Mouse (Mus musculus): ENCODE results near the gene Gm20532.
"Not testable (repeated sequence)": the region's sequence is repeated elsewhere in the genome, so short reads cannot be mapped to it uniquely, and the experiment has no call there.

Gene Gm20532

DNA sequence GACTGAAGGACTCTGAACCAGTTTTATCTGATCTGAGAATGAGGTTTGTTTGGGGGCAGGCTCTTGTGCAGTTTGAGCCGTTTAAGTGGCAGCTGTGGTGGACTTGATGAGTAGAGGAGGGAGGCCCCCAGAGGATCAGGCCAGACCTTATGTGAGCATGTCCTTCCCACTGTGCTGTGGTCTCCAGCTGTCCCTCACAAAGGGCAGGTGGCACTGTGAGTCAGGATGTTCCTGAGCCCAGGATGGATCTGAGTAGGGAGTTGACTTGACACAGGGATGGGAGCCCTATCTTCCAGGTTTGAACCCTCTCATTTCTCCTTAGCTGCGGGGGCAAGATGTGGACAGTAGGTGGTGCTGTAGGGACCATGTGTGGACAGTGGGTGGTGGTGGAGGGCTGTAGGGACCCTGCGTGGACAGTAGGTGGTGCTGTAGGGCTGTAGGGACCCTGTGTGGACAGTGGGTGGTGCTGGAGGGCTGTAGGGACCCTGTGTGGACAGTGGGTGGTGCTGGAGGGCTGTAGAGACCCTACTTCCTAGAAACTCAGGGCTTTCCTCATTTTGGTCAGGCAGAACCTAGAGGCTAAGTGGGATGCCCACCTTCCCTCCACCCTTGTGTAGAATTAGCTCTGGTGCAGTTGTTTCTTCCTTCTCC lies 60.3 kb downstream of the Gm20532 start:
- peak; percentile 82 to 85 for DNase-seq (ENCODE audit: low spot score in 2 of 2)

DNA sequence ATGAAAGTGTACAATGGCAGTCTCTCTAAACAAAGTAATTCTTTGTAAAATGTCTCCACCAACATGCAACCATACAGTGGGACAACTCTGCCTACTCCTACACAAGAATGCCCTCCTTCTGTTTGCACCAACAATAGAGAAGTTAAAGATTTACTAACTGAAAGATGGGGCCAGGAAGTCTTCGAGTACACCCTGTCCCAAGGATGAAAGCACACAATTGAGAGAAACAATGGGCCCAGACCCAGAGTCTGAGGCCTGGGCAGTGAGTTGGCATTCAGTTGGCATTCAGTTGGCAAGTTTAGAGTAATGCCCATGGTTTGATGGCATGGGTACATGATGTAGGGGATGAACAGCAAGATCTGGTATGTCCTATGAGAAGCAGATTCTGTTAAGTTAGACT lies 68.2 kb downstream of the Gm20532 start:
- no peak for DNase-seq (ENCODE audit: low spot score in 2 of 2)

GRCm38 (mm10) chr2:26657426-26657825 lies 71.0 kb downstream of the Gm20532 start:
- DNase-seq (ENCODE audit: low spot score in 2 of 2) = no peak

DNA sequence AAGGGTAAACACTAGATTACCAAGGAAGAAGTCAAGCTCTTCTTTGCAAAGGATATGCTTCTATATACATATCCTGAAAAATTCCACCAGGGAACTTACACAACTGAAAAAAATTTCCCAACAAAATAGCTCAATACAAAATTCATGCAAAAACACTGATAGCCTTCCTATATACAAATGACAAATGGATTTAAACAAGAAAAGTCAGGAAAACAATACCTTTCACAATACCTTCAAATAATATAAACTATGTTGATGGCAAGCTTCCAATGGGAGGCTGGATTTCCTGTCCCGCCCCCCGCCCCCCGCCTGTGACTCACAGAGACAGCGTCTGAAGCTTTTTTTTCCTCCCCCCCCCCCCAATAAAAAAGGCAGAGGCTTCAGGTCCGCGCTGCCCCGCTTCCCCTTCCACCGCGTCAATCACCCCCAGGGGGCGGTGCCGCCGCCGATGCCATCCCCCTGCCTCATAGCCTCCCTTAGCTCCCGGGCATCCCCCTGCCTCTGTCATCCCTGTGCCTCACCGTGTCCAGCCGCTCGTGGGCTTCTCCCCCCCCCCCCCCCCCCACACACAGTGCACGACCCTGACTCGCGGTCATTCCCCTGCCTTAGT lies 74.8 kb downstream of the Gm20532 start:
- no peak for DNase-seq (ENCODE audit: low spot score in 2 of 2)

- DNase-seq (ENCODE audit: low spot score in 2 of 2) = no peak
These were observed 75.5 kb downstream of the Gm20532 start for GRCm38 (mm10) chr2:26661768-26662508.

GRCm38 (mm10) chr2:26662509-26662882 lies 76.1 kb downstream of the Gm20532 start:
- DNase-seq (ENCODE audit: low spot score in 2 of 2) = no peak

- DNase-seq (ENCODE audit: low spot score in 2 of 2) = no peak
These were observed 76.7 kb downstream of the Gm20532 start for GRCm38 (mm10) chr2:26663112-26663511.

DNA sequence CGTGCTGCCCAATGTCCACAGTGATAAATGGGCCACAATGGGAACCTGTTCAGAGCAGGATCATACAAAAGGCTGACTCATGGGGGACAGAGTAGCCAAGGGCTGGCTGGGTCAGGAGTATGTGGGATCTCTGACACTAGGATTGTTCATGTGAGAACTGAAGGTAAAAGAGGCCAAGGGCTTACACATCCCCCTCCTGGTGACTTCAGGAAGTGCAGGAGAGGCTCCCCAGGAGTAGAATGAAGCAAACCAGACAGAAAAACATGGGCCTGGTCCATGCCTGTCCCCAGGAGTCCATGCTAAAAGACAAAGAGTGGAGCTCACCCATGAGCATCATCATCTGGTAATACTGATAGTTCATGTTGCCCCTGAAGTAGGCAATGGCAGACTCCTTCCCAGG lies 77.1 kb downstream of the Gm20532 start:
- DNase-seq (ENCODE audit: low spot score in 2 of 2) = not testable (repeated sequence)

DNA sequence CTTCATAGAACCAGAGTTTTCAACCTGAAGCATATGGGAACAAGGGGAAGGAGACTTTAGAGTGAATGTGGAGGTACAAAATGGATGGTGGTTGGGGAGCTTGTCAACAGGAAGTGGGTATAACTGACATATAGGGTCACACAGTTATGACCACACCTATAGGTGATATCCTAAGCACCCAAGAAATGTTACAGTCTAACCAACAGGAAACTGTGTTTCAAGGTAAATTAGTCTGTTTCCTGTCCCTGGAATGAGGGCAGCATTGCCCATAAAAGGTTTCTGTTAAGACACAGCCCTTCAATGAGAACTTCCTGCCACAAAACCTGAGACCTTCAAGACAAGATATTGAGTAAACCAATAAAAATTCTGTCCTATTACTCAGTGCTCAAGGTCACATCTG lies 82.3 kb downstream of the Gm20532 start:
- no peak for DNase-seq (ENCODE audit: low spot score in 2 of 2)

GRCm38 (mm10) chr2:26671182-26671581 lies 84.7 kb downstream of the Gm20532 start, which contains the start of gene Lcn4:
Gene Lcn4 (minus strand): TSS chr2:26671282.
- DNase-seq (ENCODE audit: low spot score in 2 of 2) = no peak
